Mouse (Mus musculus) heart, adult 2 months (tissue): ENCODE data around the gene Fam76b. TPM values are rescaled to one million over a fixed set of nuclear protein-coding genes. Genes with fewer than 3 reads are reported as not detected.

Experiments used
- DNase-seq, 2 experiments: peaks; one replicate each; pipeline ENCODE4 v3.0.0; 2021
- H3K27ac ChIP-seq: fragments of 200-600 bp; 2 replicates; pipeline ENCODE4 v1.8.1; 2022
- H3K27me3 ChIP-seq: fragments of 200-500 bp; 2 replicates; pipeline ENCODE4 v1.6.1; 2012; ENCODE audit warnings: mild to moderate bottlenecking, low read length, inconsistent platforms, mixed read lengths; ENCODE audit not compliant: control insufficient read depth, insufficient read depth
- H3K36me3 ChIP-seq: fragments of 200-500 bp; 2 replicates; pipeline ENCODE4 v1.6.1; 2012; ENCODE audit warnings: low read length, inconsistent platforms; ENCODE audit not compliant: control insufficient read depth, insufficient read depth
- H3K4me1 ChIP-seq: fragments of 200-500 bp; 2 replicates; pipeline ENCODE4 v1.6.1; 2011; ENCODE audit warnings: low read length; ENCODE audit not compliant: control insufficient read depth, insufficient read depth
- H3K4me3 ChIP-seq: fragments of 200-600 bp; 2 replicates; pipeline ENCODE4 v1.8.1; 2022
- H3K79me2 ChIP-seq: fragments of 200-500 bp; replicated peaks from 2 replicates; pipeline ENCODE4 v1.6.1; 2012; ENCODE audit warnings: mild to moderate bottlenecking, inconsistent platforms, low read length, moderate library complexity, mixed read lengths; ENCODE audit not compliant: control insufficient read depth, insufficient read depth
- H3K9ac ChIP-seq: fragments of 200-500 bp; 2 replicates; pipeline ENCODE4 v1.6.1; 2012; ENCODE audit warnings: low read depth, mild to moderate bottlenecking, control low read depth, inconsistent platforms, low read length, mixed read lengths
- CTCF ChIP-seq: fragments of 200-600 bp; IDR thresholded peaks from 2 replicates; pipeline ENCODE4 v1.8.1; 2022; ENCODE audit warnings: antibody characterized with exemption, mild to moderate bottlenecking, moderate library complexity
- EP300 ChIP-seq: fragments of 200-500 bp; IDR thresholded peaks from 2 replicates; pipeline ENCODE4 v1.6.1; 2011; ENCODE audit warnings: low read depth, low read length, control low read depth; ENCODE audit not compliant: insufficient read depth
- POLR2A ChIP-seq: fragments of 200-500 bp; IDR thresholded peaks from 2 replicates; pipeline ENCODE4 v1.6.1; 2011; ENCODE audit warnings: mild to moderate bottlenecking, low read depth, low read length, control low read depth; ENCODE audit not compliant: insufficient read depth
- WGBS: fragments of 180-500 bp; shearing (Covaris S2); methylation state at CpG from one replicate; pipeline ENCODE4 v1.1.7; 2018; 5-methylcytosine and 5-hydroxymethylcytosine counted together
- intact Hi-C: fragments of 180-260 bp; cut with DNase I; formaldehyde crosslinking; loops from one replicate; pipeline ENCODE4 v1.15.1; 2025
- polyA plus RNA-seq: library from polyadenylated mRNA; depleted of rRNA; stranded (reverse); fragments of >200 nt; gene quantifications from 2 replicates; pipeline ENCODE4 v1.2.3, GENCODE M21; 2012
- total RNA-seq, 2 experiments: library from RNA; stranded (reverse); gene quantifications; 2 replicates each; pipeline ENCODE4 v1.2.3; 2021

Gene Fam76b
- total and polyA plus RNA-seq, 3 experiments = 3.7 to 7.6 (median 7.1) TPM

DNA sequence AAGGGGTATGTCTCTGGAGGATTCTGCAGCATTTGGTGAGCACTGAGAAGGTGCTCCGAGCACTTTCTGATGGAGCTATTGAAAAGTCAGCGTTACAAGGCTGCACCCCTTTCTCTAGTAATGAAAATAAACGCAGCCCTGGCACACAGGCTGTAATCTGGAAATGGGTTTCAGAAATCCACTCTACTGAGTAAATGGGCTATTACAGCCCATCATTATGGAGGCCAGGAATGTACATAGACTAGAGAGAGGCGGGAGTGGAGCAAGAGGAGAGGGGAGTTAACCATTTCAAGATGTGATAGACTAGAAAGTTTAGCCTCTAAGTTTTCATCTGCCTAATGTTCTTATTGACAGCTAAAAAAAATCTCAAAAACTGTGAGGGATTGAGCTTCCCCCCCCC, 65.5 kb downstream of the Fam76b start:
- no peak overlapping the region for H3K27ac ChIP-seq
- no peak overlapping the region for H3K9ac ChIP-seq
- WGBS = 84% methylated on average over 4 of the region's 4 CpGs
- no peaks in the 10 kb centered on the region for H3K79me2 ChIP-seq
- H3K4me3 ChIP-seq = no peak overlapping the region
- H3K36me3 ChIP-seq = no peaks in the 10 kb centered on the region
- no peaks in the 10 kb centered on the region for H3K27me3 ChIP-seq
- no peaks in the 10 kb centered on the region for H3K4me1 ChIP-seq
- TF ChIP-seq EP300 (no peak), POLR2A (no peak), CTCF (no peak)
- intact Hi-C loops = no loop called here
- DNase-seq = no peak

DNA sequence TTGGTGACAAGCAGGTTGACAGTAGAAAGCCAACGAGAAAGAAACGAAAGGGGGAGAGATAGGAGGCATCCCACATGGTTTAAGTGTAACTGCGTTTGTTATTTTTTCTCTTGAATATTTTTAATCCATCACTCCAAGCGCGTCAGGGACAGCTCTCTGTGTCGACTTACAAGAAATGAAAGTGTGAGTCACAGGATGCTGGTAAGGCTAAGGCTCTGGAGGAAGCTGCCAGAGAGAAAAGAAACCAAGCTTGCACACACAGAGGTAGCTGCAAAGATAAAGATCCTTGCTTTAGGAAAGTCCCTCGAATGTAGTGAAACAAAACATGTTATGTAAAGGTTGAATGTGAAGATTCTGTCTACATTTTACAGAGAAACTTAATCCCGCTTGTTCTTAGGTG, 67.0 kb downstream of the Fam76b start:
- TF ChIP-seq POLR2A (no peak), CTCF (no peak), EP300 (no peak)
- Histone ChIP-seq H3K4me1 (peaks cover 2% of the 10 kb centered on the region; the same call in 1 of the 2 replicates), H3K27me3 (no peaks in the 10 kb centered on the region), H3K4me3 (no peak overlapping the region), H3K27ac (no peak overlapping the region), H3K36me3 (no peaks in the 10 kb centered on the region), H3K79me2 (no peaks in the 10 kb centered on the region), H3K9ac (no peak overlapping the region)
- WGBS = 25% methylated on average over 8 of the region's 8 CpGs
- no peak for DNase-seq
- intact Hi-C loops = no loop called here

DNA sequence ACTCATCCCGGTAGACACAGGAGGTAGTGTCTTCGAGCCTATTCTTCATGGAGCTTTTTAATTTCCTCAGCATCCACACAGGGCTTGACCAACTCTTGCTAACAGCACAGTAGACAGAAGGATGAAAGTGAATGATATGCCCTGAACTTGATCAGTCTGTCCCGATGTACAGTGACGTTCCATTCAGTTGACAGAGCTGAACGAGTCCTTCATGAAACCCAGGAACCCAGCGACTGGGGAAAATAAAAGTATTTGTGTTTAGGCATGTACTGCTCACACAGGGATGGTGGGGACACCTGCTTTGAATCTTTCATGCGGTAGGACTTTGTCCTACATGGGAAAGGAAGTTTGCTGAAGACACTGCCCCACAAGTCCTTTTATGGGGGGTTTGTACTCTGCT, 67.4 kb downstream of the Fam76b start:
- 80% methylated on average over 7 of the region's 7 CpGs for WGBS
- H3K36me3 ChIP-seq = no peaks in the 10 kb centered on the region
- H3K27ac ChIP-seq = no peak overlapping the region
- intact Hi-C loops = no loop called here
- H3K4me1 ChIP-seq = peaks cover 2% of the 10 kb centered on the region; the same call in 1 of the 2 replicates
- no peak overlapping the region for H3K9ac ChIP-seq
- TF ChIP-seq POLR2A (no peak), EP300 (no peak), CTCF (no peak)
- no peaks in the 10 kb centered on the region for H3K27me3 ChIP-seq
- no peak overlapping the region for H3K4me3 ChIP-seq
- no peaks in the 10 kb centered on the region for H3K79me2 ChIP-seq
- no peak for DNase-seq

DNA sequence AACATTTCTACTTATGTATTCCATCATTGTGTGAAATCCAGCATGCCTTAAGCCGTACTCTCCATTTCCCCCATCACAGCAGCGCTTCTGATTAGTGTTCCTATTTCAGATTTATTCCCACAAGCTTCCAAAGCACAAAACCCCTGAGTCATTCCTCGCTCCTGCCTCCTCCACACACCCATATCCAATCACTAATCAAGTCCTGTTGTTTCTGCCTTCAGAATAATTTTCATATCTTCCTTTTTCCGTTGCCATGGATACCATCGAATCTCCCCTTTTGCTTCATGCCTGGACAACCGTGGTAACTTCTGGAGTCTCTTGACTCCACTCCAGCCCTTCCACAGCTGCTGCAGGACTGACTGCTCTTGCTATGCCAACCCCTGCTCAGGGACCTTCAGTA, 68.5 kb downstream of the Fam76b start:
- no peak overlapping the region for H3K9ac ChIP-seq
- intact Hi-C loops = no loop called here
- H3K36me3 ChIP-seq = no peaks in the 10 kb centered on the region
- no peaks in the 10 kb centered on the region for H3K27me3 ChIP-seq
- no peaks in the 10 kb centered on the region for H3K79me2 ChIP-seq
- H3K4me3 ChIP-seq = no peak overlapping the region
- no peak overlapping the region for H3K27ac ChIP-seq
- no peak for TF ChIP-seq POLR2A
- TF ChIP-seq EP300 = no peak
- no peak for TF ChIP-seq CTCF
- 61% methylated on average over 6 of the region's 6 CpGs for WGBS
- peaks cover 2% of the 10 kb centered on the region; the same call in 1 of the 2 replicates for H3K4me1 ChIP-seq
- DNase-seq = no peak

DNA sequence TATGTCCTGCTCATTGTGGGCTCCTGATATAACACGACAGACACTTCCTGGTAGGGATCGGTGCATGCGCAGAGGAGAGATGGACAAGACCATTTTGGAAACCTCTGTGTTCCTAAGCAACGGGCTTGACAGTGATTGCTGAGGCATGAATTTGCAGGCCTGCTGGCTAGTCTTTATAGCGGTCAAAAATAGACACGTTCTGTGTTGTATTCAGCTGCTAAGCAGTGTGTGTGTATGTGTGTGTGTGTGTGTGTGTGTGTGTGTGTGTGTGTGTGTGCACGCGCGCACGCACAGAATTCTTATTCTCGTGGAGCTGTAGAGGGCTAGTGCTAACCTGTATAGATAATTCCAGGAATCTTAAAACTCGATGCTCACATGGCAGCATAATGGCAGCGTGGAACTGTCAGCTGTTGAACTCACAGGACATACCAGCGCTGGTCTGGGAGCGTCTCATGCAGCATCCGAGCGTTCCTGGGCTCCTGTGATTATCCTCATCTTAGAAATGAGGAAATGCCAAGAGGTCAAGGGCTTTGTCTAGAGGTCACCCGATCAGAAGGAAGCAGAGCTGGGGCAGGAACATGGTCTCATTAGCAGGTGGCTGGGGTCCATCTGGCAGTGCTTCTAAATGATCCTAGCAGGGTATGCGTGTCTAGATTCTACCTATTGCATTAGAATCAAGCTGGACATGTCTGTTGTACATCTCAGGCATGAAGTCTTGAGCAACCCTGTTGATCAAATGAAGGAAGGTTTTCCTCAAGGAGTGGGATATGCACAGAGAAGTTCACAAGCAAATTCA, 71.2 kb downstream of the Fam76b start:
- Histone ChIP-seq H3K79me2 (no peaks in the 10 kb centered on the region), H3K36me3 (no peaks in the 10 kb centered on the region), H3K27me3 (no peaks in the 10 kb centered on the region), H3K9ac (no peak overlapping the region), H3K27ac (no peak overlapping the region), H3K4me1 (peaks cover 2% of the 10 kb centered on the region; the same call in 1 of the 2 replicates), H3K4me3 (no peak overlapping the region)
- DNase-seq = peak in 1 of 2 experiments; percentile 53
- TF ChIP-seq EP300 = no peak
- no peak for TF ChIP-seq POLR2A
- TF ChIP-seq CTCF = no peak
- intact Hi-C loops = no loop called here
- WGBS = 49% methylated on average over 19 of the region's 19 CpGs

DNA sequence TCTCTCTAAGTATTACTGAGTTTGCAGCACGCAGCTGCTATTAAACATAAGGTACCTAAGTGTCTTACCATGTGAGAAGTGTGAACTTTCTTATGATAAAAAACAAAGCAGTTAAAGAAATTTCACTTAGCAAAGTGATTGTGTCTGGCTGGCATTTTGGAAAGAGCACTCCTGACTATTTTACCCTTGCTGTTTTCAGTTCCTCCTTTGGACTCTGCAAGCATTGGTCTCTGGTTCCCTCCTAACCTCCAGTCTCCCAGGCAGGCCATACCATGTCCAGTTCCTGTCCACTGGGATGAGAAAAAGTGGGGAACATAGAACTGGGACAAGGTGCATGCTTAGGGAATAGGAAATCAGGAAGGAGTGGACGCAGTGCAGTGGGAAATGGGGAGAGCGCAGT, 74.5 kb downstream of the Fam76b start:
- TF ChIP-seq POLR2A (no peak), EP300 (no peak), CTCF (no peak)
- Histone ChIP-seq H3K27ac (no peak overlapping the region), H3K27me3 (no peaks in the 10 kb centered on the region), H3K4me3 (no peak overlapping the region), H3K79me2 (no peaks in the 10 kb centered on the region), H3K36me3 (no peaks in the 10 kb centered on the region), H3K4me1 (peaks cover 2% of the 10 kb centered on the region; the same call in 1 of the 2 replicates), H3K9ac (no peak overlapping the region)
- no peak for DNase-seq
- intact Hi-C loops = no loop called here
- WGBS = 91% methylated on average over 3 of the region's 3 CpGs
